Mouse (Mus musculus) T-helper 2 cell (primary cell): ENCODE measurements around the gene Gm20388.
"Not testable (repeated sequence)": the region's sequence is repeated elsewhere in the genome, so short reads cannot be mapped to it uniquely, and the experiment has no call there.

Source experiments
- in situ Hi-C: fragments of 300-600 bp; cut with MboI, MseI; formaldehyde crosslinking; loops from one replicate; pipeline ENCODE4 v1.15.1; 2025; ENCODE audit warnings: high pct_unique_total_duplicates

Gm20388 gene

DNA sequence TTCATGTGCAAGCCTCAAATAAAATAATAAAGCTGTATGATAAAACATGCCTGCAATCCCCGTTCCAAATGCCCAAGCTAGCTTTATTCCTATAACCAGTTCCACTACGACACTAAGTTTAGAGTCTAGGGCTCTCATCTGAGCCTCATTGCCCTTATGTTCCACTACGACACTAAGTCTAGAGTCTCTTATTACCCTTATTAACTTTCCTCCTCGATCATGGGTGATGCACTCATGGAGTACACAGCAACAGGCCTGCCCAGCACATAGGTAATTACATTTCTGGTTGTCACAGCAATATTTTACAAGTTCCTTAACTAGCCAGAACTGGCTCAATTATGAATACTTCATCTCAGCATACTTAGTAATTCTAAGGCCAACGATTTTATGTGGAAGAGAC, 3095.2 kb downstream of the Gm20388 start:
- in situ Hi-C loops, result loop anchor here (25.0 kb wide), 1 partner anchor 1256 kb away; no protein-coding TSS in a partner anchor

DNA sequence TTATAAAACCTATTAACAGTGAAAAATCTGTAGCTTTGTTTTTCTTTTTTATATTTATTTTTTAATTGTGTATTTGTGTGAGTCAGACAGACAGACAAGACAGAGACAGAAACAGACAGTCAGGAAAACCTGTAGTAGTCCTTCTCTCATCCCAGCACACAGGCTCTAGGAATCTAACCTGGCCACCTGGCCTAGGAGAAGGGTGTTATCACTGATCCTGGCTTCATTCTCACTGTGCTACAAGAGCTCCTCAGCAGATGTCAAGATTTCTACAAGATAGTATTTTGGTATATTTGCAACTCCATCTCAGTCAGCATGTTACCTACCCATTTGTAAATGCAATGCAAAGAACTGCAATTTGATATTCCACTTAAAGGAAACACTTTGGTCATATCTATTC, 3100.7 kb downstream of the Gm20388 start:
- in situ Hi-C loops, result loop anchor here (25.0 kb wide), 1 partner anchor 1251 kb away; no protein-coding TSS in a partner anchor

DNA sequence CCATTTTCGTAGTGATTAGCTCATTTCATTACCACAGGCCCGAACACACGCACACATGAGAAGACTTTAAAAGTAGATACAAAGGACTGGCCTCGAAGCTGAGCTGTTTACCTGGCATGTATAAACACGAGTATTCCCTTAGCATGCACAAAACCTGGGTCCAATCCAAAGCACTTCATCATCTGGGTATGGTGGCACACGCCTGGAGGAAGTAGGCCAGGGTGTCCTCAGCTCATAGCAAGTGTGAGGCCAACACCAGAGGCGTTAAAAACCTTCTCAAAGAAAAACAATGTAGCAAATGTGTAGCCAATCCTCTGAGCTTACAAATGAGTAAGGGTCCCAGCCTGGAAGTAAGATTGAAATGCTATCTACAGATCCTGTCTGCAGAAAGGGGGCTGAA, 3103.8 kb downstream of the Gm20388 start:
- in situ Hi-C loops, result loop anchor here (25.0 kb wide), 1 partner anchor 1248 kb away; no protein-coding TSS in a partner anchor

DNA sequence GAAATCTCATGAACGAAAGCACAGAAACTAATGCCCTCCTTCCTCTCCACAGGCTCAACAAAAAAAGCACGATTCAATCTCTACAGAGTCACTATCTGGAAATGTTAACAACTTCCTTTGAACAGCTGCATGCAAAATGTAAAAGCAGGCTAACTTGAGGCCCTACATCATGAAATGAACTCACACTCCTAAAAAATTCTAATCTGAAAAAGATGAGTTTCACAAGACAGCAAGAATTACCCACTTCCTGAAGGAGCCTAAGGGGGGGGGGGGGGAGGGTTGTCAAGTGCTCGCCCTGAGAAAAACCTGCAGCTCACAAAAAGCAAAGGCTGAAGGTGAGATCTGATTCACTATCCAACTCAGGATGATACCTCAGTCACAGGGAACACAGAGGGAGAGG, 3104.4 kb downstream of the Gm20388 start:
- in situ Hi-C loops, result loop anchor here (25.0 kb wide), 1 partner anchor 1247 kb away; no protein-coding TSS in a partner anchor

DNA sequence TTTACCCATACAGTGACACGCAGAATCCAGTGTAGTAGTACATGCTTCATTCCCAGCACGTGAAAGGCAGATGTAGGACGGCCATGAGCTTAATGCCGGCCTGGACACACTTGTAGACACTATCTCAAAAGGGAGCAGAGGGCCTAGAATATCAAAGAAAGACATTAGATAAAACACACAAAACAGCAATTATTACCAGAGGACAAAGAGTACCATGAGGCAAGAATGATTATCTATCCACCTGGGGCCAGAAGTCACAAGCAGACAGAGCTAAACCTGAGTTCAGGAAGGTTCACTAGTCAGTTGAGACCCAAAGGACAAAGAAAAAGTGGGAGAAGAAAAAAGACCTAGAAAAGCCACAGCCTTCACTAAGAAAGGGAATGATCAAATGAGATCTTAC, 3106.5 kb downstream of the Gm20388 start:
- in situ Hi-C loops, result loop anchor here (25.0 kb wide), 1 partner anchor 1245 kb away; no protein-coding TSS in a partner anchor

DNA sequence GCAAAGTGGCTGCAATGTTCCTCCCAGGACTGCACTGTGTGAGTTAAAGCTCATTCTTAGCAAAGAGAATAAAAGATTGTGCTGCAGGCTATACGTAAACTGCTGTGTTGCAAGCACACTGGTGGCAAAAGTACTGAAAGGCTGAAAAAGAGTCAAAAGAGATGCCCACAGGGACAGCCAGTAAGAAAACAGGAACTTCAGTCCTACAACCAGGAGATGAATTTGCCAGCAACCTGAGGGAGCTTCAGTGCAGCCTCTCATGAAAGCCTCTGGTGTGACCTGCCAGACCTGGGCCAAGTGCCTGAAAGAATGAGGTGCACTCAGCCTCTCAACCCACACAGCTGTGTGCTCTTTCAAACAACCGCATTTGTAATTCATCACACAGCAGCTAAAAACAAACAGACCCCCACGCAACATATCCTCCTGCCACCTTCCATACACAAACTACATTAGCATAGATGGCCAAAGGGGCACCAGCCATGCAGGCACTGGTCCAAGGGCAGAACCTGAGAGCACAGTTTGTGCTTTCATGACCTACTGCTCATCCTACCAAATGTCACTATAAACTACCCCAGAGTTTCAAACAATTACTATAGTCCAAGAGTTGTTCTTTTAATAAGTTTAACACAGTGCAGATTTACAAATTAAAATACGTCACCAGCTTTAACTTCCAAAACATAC, 3108.0 kb downstream of the Gm20388 start:
- in situ Hi-C loops, result loop anchor here (25.0 kb wide), 1 partner anchor 1244 kb away; no protein-coding TSS in a partner anchor

DNA sequence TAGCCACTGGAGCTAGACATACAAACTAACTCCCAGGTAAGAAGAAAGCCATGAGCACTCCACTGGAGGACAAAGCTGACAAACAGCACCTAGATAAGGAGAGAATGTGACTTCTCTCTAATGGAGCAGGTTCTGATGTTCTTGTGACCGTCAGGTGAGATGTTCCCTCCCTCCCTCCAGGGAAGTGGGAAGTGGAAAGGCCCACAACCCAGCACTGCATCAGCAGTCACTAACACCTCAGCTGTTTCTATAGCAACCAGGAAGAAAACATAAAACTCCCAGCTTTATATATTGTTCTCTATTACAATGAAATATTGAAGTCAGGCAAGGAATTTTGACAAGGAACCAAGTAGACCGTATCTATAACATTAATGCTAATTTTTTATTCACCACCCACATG, 3109.4 kb downstream of the Gm20388 start:
- in situ Hi-C loops, result loop anchor here (25.0 kb wide), 1 partner anchor 1242 kb away; no protein-coding TSS in a partner anchor

DNA sequence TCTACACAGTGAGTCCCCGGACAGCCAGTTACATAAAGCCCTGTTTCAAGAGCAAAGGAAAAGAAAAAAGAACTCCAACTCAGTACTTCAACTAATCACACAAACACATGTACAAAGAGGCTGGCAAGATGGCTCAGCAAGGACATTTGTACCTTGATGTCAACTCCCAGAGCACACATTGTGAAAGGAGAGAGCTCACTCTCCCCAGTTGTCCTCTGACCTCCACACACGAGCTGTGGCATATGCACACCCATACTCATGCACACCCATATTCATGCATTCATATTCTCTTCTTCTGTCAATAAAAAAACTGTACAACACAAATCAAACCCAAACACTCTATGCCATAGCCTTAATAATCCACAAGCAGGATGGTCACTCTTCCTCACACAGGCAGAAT, 3110.2 kb downstream of the Gm20388 start:
- in situ Hi-C loops, result loop anchor here (25.0 kb wide), 1 partner anchor 1241 kb away; no protein-coding TSS in a partner anchor

DNA sequence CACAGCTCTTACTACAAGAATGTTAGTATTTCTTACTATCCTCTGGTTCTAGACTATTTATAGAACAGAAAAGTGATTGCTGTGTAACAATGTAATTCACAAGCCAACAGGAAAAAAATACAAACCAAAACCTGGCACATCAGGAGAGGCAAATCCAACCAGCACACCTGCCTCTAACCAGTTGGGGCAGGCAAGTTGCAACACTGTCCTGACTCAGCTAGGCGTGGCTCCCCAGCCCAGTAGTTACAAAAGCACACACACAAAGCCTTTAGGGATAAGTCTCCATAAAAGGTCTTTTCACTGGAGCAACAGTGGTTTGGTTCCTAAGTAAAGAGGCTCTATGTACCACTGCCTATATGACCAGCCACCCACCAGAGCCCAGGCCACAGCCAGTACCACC, 3110.6 kb downstream of the Gm20388 start:
- in situ Hi-C loops, result loop anchor here (25.0 kb wide), 1 partner anchor 1241 kb away; no protein-coding TSS in a partner anchor

DNA sequence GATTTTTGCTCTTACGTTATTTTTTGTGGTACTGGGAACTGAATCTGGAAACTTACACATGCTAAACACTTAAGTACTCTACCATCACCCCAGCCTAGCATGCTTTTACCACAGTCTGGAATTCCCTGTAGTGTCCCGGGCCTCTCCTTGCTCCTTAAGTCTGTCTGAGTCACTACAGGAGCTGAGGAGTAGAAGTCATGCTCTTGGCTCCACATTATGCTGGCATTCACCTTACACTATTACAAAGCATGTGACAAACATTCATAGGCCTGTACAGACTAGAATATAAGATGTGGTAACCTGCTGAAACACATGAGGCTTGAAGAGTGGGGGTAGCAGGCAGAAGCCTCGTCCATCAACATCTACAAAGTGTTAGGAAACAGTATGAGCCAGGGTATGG, 3112.1 kb downstream of the Gm20388 start:
- in situ Hi-C loops, result loop anchor here (25.0 kb wide), 1 partner anchor 1240 kb away; no protein-coding TSS in a partner anchor

DNA sequence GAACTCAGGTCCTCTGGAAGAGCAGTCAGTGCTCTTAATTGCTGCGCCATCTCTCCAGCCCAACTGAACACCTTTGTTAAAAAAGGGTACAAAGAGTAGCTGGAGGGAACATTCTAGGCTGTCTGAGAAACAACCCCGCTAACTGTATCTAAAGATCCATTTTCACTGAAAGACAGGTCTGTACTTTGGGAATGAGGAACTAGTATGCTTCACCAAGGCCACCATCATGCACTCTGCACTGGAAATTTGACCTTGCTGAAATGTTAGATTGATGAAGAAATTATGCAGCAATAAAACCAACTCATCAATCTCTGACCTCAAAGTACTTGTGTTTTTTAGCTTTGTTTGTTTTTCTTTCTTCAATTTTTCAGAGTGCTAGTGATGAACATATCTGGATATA, 3113.6 kb downstream of the Gm20388 start:
- in situ Hi-C loops, result loop anchor here (25.0 kb wide), 1 partner anchor 1238 kb away; no protein-coding TSS in a partner anchor

DNA sequence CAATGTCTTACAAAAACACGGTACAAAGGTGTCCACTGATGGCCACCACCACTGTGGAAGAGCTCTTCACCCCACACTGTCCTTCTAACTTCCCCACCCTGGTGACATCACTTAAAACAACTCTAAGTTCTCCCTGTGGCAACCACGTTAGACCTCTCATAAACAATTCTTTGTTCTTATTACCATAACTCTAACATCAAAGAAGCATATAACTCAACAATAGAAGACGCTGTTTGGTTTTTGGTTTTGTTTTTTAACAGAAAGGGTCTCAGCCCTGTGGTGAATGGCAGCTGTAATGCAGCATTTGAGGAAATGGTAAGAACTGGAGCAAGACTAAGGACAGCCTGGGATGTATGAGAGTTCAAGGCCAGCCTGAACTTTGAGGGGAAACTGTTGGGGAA, 3115.3 kb downstream of the Gm20388 start:
- in situ Hi-C loops, result no loop called here

DNA sequence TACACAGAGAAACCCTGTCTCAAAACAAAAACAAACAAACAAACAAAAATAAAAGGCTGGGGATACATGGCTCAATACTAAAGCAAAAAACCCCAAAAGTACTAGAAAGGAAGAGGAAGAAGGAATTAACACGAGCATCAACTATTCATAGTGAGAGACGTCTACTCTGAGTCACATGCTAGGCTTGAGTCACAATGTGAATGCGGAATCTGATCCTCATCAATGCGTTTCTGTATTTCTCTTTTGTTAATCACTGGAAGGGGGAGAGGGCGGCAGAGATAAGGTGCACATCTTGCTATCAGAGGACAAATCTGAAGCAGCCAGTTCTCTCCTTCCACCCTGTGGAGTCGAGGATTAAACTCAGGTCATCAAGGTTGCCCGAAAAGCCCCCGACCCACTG, 3117.1 kb downstream of the Gm20388 start:
- in situ Hi-C loops, result no loop called here

DNA sequence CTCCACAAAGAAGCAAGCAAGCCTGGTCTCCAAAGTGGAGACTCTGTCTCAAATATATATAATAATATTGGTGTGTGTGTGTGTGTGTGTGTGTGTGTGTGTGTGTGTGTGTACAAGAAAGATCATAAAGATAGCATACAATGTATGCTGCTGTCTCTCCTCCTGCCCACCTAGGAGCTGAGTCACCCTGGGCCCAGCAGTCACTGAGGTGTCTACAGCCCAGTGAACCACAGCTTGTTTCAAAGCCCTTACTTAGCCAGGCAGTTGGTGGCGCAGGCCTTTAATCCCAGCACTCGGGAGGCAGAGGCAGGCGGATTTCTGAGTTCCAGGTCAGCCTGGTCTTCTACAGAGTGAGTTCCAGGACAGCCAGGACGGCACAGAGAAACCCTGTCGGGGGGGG, 3119.4 kb downstream of the Gm20388 start:
- in situ Hi-C loops, result not testable (repeated sequence)

DNA sequence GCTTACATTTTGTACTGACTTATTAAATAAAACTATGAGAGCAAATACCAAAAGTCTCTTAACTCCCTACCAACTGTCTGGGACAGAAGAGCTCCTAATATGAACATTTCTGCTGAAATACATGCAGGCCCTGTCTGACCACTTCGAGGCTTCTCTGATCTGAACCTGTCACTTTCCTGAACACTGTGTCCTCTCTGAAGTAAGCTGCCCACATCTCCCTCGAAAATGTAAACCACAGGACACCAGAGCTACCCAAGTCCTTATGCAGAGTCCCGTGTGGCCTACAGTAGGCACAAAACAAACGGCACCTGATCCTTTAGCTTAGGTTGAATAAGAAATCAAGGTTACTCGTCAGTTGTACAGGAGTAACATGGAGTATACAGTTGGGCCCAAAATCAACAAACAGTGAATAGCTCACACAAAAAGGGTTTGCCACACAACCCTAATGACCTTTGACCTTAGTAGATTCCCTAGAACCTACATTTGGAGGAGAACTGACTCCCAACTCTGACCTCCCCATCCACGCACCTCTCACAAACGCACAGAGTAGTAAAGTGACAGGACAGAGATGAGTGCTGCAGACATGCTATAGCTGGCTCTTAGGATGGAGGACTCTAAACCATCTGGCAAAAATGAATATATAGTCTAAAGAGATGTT, 3120.8 kb downstream of the Gm20388 start:
- in situ Hi-C loops, result no loop called here

DNA sequence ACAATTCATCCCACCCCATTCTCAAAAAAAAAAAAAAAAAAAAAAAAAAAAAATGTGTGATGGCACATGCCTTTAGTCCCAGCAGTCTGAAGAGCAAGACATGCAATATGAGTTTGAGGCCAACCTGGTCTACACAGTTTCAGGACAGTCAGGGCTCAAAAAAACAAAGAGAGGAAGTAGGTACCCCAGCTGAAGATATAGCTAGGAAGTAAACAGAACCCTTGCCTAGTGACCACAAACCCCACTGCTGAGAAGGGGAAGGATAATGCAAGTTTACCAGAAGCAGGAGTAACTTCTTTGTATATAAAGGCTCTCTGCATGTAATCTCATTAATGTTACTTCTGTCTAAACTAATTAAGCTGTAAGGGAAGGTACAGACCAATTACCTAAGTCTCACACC, 3122.1 kb downstream of the Gm20388 start:
- in situ Hi-C loops, result no loop called here

DNA sequence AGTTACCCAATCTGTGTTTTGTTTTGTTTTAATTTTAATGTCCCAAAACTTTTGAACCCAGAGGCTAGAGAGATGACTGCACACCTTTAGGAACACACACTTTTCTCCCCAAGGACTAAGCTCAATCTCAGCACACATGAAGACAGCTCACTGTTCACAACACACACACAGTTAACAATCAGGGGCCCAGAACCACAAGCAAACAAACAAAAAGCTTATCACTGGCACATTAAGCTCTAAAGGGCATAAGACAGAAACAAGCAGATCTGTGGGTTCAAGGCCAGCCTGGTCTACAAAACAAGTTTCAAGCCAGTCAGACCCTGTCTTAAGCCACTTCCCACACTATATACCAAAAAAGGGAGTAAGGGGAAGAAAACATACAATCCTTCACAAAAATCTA, 3122.8 kb downstream of the Gm20388 start:
- in situ Hi-C loops, result no loop called here

DNA sequence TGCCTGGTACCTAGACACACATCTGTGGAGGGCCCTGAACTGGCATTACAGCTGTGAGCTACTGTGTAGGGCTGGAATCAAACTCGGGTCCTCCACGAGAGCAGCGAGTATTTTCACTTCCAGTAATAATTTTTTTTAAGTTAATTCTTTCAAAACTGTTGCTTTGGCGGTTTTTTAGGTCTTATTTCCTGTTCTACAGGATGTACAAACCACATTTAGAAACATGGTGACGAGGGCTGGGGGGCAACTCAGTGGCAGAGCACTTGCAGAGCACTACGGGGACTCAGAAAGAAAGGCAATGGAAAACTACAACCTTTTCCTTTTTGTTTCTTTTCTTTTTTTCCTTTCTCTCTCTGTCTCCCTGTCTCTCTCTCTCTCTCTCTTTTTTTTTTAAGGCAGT, 3123.5 kb downstream of the Gm20388 start:
- in situ Hi-C loops, result no loop called here

DNA sequence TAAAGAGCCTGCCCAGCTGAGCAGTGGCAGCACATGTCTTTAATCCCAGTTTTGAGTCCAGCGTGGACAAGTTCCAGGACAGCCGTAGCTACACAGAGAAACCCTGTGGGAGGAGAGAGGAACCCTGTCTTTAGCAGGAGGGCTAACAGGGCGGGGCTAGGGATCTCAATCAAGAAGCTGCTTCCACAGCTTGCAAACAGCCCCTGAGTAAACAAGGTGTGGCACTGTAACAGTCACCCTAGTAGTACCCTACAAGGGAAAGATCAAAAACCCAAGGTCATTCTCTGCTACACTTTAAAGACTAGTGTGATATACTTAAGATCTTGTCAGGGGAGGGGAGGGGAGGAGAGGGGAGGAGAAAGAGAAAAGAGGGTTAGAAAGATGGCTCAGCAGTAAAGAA, 3126.3 kb downstream of the Gm20388 start:
- in situ Hi-C loops, result no loop called here

DNA sequence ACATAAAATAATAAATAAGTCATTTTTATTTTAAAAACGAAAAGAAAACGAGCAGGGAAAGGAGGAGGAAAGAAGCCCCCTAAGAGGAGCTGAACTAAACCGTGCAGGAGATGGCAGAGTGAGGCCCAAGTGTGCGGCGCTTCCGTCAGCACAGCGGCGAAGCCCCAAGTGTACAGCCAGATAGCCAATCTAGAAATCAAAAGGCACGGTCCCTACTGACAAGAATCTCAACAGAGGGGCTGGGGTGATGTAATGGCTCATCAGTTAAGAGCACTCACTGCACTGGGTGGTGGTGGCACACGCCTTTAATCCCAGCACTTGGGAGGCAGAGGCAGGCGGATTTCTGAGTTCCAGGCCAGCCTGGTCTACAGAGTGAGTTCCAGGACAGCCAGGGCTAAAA, 3126.8 kb downstream of the Gm20388 start:
- in situ Hi-C loops, result no loop called here

DNA sequence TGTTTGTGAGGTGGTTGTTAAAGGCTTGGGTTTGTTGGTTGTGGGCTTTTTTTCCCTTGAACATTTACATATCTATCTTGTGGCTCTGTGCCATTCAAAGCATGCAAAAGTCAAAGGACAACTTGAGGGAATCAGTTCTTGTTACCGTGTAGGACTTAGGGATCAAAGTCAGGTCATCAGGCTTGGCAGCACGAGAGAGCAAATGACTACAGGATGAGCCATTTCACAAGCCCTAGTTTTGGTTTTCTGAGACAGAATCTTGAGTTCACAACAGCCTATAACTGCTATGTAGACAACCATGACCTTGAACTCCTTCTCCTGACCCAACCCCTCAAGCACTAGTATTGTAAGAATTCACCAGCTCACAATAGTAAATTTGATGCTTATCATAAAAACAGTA, 3127.7 kb downstream of the Gm20388 start:
- in situ Hi-C loops, result no loop called here

DNA sequence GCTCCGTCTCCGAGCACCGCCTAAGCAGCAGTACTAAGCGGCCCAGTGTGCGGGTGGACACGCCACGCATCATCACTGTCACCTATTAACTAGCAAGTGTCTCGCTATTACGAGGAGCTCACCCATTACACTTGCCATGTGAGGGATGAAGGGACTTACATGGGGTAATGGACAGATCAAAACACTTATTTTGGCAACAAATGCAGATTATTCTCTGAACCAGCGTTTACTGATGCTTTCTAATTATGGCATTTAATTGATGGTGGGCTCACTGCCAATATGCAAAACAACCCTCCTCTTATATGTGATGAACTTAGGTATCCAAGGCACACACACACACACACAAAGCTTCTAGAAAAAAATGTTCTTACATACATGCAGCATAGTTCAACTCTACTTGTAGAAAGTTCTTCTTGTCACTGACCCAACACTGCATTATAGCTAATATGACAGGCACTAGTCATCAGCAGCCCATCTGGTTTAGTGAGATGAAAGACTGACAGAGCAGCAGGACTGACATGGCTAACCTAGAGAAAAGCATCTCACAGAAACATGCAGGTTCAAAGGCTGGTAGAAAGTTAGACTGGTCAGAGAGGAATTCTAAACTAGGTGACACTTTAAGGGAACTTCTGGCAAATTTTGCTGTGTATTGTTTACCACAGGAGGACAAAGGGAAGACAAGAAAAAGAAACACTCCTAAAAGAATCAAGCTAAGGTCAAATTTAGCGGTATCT, 3128.9 kb downstream of the Gm20388 start:
- in situ Hi-C loops, result no loop called here
